Mouse (Mus musculus) lung, adult 2 months (tissue): ENCODE results near the gene Ccdc114.
A peak's percentile ranks its signal among the peaks of the same experiment; 100 is the strongest.
"Not testable (repeated sequence)": the region's sequence is repeated elsewhere in the genome, so short reads cannot be mapped to it uniquely, and the experiment has no call there.

Experiments
- CTCF ChIP-seq: fragments of 200-500 bp; IDR thresholded peaks from 2 replicates; pipeline ENCODE4 v1.5.1; 2011; ENCODE audit warnings: mild to moderate bottlenecking, low read length, control low read depth; ENCODE audit not compliant: insufficient read depth
- POLR2A ChIP-seq: fragments of 200-500 bp; IDR thresholded peaks from 2 replicates; pipeline ENCODE4 v1.6.1; 2011; ENCODE audit warnings: low read depth, mild to moderate bottlenecking, control low read depth, low read length, borderline replicate concordance; ENCODE audit errors: extremely low read depth

GRCm38 (mm10) chr7:45943280-45943679 is 19.4 kb downstream of the Ccdc114 start:
- TF ChIP-seq POLR2A = not testable (repeated sequence)
- TF ChIP-seq CTCF = peak; percentile 10; the same call in 1 of the 2 replicates
